Mouse (Mus musculus): ENCODE measurements around the gene Tas2r107. TPM values are rescaled to one million over a fixed set of nuclear protein-coding genes. Genes with fewer than 3 reads are reported as not detected.
"Not testable (repeated sequence)": the region's sequence is repeated elsewhere in the genome, so short reads cannot be mapped to it uniquely, and the experiment has no call there.

Gene Tas2r107
- not detected in 2 replicates for polyA plus RNA-seq (2015; fragmentation: Nextera tagmentation; extraction: Ambion mirVana)

DNA sequence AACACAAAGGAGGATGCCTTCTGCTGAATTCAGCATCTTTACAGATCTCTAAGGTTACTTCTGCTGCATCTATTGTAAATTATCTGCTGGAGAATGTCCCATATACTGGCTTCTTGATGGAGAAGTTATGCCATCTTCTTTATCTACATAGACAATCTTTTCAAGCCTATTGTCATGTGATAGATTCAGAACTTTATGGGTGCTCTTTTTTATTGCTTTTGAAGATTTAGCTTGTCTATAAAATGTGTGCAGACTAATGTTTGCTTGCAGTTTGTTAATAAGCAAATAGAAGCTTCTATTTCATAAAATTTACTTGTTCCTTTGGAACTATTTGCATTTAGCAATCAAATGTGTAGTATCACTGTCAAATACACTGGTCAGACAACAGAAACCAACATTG lies at the start of gene Tas2r107:
Tas2r107 (minus strand) TSS at position 101 of the 400 bp plus-strand sequence.
- Histone ChIP-seq H3K36me3 (no peaks in the 10 kb centered on the region), H3K9ac (no peak within 1 kb of the TSS), H3K4me3 (no peak within 1 kb of the TSS), H3K4me1 (replicated peaks) (no peaks in the 10 kb centered on the region), H3K4me2 (no peak within 1 kb of the TSS), H3K27ac (replicated peaks) (no peak within 1 kb of the TSS), H3K27me3 (no peaks in the 10 kb centered on the region), H3K9me3 (peaks cover 14% of the 10 kb centered on the region; the same call in 1 of the 2 replicates)
- no peak for ATAC-seq (ENCODE audit: low read depth)

GRCm38 (mm10) chr6:131689963-131690362 lies 30.0 kb upstream of the Tas2r107 start, which contains the start of gene Tas2r114:
Tas2r114 (minus strand) TSS chr6:131690063.
- Histone ChIP-seq H3K4me1 (replicated peaks) (no peaks in the 10 kb centered on the region), H3K27me3 (no peaks in the 10 kb centered on the region), H3K27ac (replicated peaks) (no peak within 1 kb of the TSS), H3K4me2 (no peak within 1 kb of the TSS), H3K9me3 (peaks cover 6% of the 10 kb centered on the region; the same call in 1 of the 2 replicates), H3K9ac (no peak within 1 kb of the TSS), H3K36me3 (no peaks in the 10 kb centered on the region), H3K4me3 (no peak within 1 kb of the TSS)
- no peak for ATAC-seq (ENCODE audit: low read depth)

- Histone ChIP-seq H3K9ac (no peak within 1 kb of the TSS), H3K36me3 (no peaks in the 10 kb centered on the region), H3K4me3 (no peak within 1 kb of the TSS), H3K4me1 (replicated peaks) (no peaks in the 10 kb centered on the region), H3K4me2 (no peak within 1 kb of the TSS), H3K27me3 (no peaks in the 10 kb centered on the region), H3K27ac (replicated peaks) (no peak within 1 kb of the TSS), H3K9me3 (no peaks in the 10 kb centered on the region)
- no peak for ATAC-seq (ENCODE audit: low read depth)
- 77% methylated on average over 1 of the region's 1 CpGs for WGBS
Observed at GRCm38 (mm10) chr6:131687395-131687794, 27.4 kb upstream of the Tas2r107 start, which contains the start of gene Tas2r105. Tas2r105 (minus strand) TSS chr6:131687495.

DNA sequence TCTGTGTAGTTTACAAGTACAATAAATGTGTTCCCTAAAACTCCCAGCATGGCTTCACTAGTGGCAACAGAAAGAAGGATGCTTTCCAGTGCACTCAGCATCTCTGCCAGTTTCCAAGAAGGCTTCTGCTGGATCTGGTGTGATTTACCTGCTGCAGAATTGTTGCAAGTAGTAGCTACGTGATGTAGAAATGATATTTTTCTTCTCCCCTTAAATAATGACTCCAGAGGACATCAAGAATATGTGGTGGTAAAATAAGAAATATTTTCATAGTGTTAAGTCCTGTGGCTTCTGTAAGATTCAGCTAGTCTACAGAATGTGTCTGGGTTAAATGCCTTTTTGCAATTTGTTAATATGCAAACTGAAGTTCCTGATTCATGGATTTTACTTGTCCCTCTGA lies 25.7 kb upstream of the Tas2r107 start, which contains the start of gene Tas2r104:
Tas2r104 (minus strand) TSS at position 101 of the 400 bp plus-strand sequence.
- Histone ChIP-seq H3K9me3 (no peaks in the 10 kb centered on the region), H3K36me3 (no peaks in the 10 kb centered on the region), H3K27ac (replicated peaks) (no peak within 1 kb of the TSS), H3K27me3 (no peaks in the 10 kb centered on the region), H3K4me3 (no peak within 1 kb of the TSS), H3K9ac (no peak within 1 kb of the TSS), H3K4me2 (no peak within 1 kb of the TSS), H3K4me1 (replicated peaks) (no peaks in the 10 kb centered on the region)
- WGBS: 82% methylated on average over 1 of the region's 1 CpGs
- no peak for ATAC-seq (ENCODE audit: low read depth)

GRCm38 (mm10) chr6:131678786-131679185 lies 18.8 kb upstream of the Tas2r107 start, which contains the start of gene Tas2r106:
Tas2r106 (minus strand) TSS chr6:131678886.
- Histone ChIP-seq H3K36me3 (no peaks in the 10 kb centered on the region), H3K9me3 (peaks cover 11% of the 10 kb centered on the region), H3K4me2 (no peak within 1 kb of the TSS), H3K27ac (replicated peaks) (no peak within 1 kb of the TSS), H3K27me3 (no peaks in the 10 kb centered on the region), H3K9ac (no peak within 1 kb of the TSS), H3K4me1 (replicated peaks) (no peaks in the 10 kb centered on the region), H3K4me3 (no peak within 1 kb of the TSS)
- 74% methylated on average over 3 of the region's 3 CpGs for WGBS
- ATAC-seq (ENCODE audit: low read depth): no peak

- ATAC-seq (ENCODE audit: low read depth): no peak
- WGBS: 74% methylated on average over 3 of the region's 3 CpGs
- H3K9ac ChIP-seq: no peak within 1 kb of the TSS
- H3K4me2 ChIP-seq: no peak within 1 kb of the TSS
- peaks cover 7% of the 10 kb centered on the region; the same call in 1 of the 2 replicates for H3K9me3 ChIP-seq
- H3K27me3 ChIP-seq: no peaks in the 10 kb centered on the region
- no peak within 1 kb of the TSS for H3K27ac ChIP-seq (replicated peaks)
- no peak within 1 kb of the TSS for H3K4me3 ChIP-seq
- H3K4me1 ChIP-seq (replicated peaks): no peaks in the 10 kb centered on the region
- no peaks in the 10 kb centered on the region for H3K36me3 ChIP-seq
Observed at GRCm38 (mm10) chr6:131630812-131631211, 29.1 kb downstream of the Tas2r107 start, which contains the start of gene Tas2r130. Tas2r130 (minus strand) TSS chr6:131630912.

DNA sequence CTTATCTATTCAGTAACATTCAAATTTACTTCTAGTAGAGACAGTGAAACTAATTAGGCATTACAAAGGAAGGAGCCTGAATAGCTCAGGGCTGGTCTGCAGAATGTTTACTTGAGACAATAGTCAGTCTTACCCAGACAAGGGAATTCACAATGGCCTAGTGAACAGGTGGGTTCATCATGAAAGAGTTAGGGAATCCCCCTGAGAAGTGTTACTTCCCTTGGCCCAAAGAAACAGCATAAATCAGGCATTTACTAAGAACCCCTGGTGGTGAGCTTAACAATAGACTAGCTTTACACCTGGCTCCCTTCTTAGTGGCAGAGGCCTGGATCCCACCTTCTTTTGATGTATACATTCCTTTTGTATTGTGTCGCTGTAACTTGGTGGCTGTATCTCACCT lies 50.0 kb downstream of the Tas2r107 start:
- 85% methylated on average over 1 of the region's 1 CpGs for WGBS
- not testable (repeated sequence) for H3K27ac ChIP-seq (replicated peaks); H3K4me2 ChIP-seq; H3K9ac ChIP-seq; H3K4me1 ChIP-seq (replicated peaks); H3K27me3 ChIP-seq; H3K4me3 ChIP-seq; H3K9me3 ChIP-seq; ATAC-seq (ENCODE audit: low read depth); H3K36me3 ChIP-seq

Other genes starting within 250 kb of the Tas2r107 start
- gene 5430401F13Rik, start 173.7 kb downstream of the Tas2r107 start, polyA plus RNA-seq (2015; fragmentation: Nextera tagmentation; extraction: Ambion mirVana): not detected in 2 replicates
- not detected in 2 replicates for gene Gm6619, start 173.7 kb downstream of the Tas2r107 start, polyA plus RNA-seq (2015; fragmentation: Nextera tagmentation; extraction: Ambion mirVana)
- gene Tas2r130, start 29.2 kb downstream of the Tas2r107 start, polyA plus RNA-seq (2015; fragmentation: Nextera tagmentation; extraction: Ambion mirVana): not detected in 2 replicates
- not detected in 2 replicates for gene Tas2r106, start 18.7 kb upstream of the Tas2r107 start, polyA plus RNA-seq (2015; fragmentation: Nextera tagmentation; extraction: Ambion mirVana)
- gene Tas2r104, start 25.6 kb upstream of the Tas2r107 start, polyA plus RNA-seq (2015; fragmentation: Nextera tagmentation; extraction: Ambion mirVana): not detected in 2 replicates
- not detected in 2 replicates for gene Tas2r105, start 27.3 kb upstream of the Tas2r107 start, polyA plus RNA-seq (2015; fragmentation: Nextera tagmentation; extraction: Ambion mirVana)
- not detected in 2 replicates for gene Tas2r114, start 29.9 kb upstream of the Tas2r107 start, polyA plus RNA-seq (2015; fragmentation: Nextera tagmentation; extraction: Ambion mirVana)